Mouse (Mus musculus) thymus, postnatal 14 days (tissue): ENCODE measurements at regions not wholly inside any gene's neighbourhood (a gene's known extent, or its start where the extent isn't known, plus 50 kb on each side); places are given as distances from the start of the nearest gene placed in this dataset.
"Not testable (repeated sequence)": the region's sequence is repeated elsewhere in the genome, so short reads cannot be mapped to it uniquely, and the experiment has no call there.

ENCODE experiments used
- DNase-seq: peaks from one replicate; pipeline ENCODE4 v3.0.0; 2021

DNA sequence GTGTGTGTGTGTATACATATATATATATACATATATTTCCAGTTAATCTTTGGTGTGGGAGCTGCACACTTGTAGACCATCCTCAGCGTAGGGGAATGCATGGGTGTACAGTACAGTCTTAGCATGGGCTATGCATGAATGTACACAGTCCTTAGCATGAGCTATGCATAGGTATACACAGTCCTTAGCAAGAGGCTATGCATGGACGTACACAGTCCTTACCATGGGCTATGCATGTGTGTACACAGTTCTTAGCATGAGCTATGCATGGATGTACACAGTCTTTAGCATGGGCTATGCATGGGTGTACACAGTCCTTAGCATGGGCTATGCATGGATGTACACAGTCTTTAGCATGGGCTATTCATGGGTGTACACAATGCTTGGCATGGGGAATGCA, 70.5 kb downstream of the Rchy1 start:
- DNase-seq: no peak

DNA sequence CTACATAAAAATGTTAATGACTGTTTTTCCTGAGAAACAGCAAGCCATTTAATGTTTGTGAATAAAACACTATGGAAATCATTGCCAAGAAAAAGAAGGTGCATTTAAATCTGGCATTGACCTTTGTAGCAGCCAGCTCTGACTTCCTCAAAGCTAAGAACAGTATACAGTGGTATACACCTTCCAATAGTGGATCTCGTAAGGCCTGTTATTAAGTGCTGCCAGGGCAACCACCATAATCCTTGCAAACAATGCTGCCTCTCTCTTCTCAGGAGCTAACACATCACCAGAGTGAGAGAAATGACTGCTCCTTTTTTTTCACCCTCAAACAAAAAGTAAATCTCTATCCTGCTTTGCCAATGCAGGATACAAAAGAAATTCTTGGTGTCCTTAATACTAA, 81.1 kb downstream of the Rchy1 start:
- no peak for DNase-seq

DNA sequence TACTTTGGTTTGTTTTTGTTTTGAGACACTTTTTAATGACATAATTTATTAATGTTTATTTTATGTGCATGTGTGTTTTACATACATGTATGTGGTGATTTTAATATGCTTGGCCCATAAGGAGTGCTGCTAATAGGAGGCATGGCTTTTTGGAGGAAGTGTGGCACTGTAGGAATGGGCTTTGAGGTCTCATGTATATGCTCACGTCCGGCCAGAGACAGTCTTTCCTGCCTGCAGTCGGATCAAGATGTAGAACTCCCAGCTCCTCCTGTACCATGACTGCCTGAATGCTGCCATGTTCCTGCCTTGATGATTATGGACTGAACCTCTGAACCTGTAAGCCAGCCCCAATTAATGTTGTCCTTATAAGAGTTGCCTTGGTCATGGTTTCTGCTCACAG, 82.6 kb downstream of the Rchy1 start:
- no peak for DNase-seq

DNA sequence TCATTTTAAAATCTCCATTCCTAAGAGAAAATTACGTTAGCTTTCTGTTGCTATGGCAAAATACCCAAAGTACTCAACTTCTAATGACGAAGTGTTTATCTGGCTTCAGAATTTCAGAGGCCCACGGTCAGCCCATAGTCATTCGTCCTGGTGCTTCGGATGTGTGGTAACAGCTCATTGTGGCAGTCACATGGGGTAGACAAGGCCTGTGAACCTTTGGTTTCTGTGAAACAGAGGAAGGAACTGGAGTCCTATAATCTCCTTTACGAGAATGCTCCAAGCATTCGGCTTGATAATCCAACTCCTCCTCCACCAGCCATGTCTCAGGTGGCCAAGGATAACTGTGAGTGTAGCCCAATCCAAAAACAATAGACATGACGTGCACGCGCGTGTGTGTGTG, 84.2 kb downstream of the Rchy1 start:
- DNase-seq: no peak

DNA sequence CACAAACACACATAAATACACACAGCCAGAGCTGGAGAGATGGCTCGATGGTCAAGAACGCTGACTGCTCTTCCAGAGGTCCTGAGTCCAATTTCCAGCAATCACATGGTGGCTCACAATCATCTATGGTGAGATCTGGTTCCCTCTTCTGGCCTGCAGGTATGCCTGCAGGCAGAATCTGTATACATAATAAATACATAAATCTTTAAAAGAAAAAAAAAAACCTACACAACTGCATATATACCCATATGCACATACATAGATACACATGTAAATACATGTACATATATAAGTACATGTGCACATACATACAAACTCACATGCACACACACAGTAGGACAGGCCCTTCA, 86.2 kb downstream of the Rchy1 start:
- no peak for DNase-seq

DNA sequence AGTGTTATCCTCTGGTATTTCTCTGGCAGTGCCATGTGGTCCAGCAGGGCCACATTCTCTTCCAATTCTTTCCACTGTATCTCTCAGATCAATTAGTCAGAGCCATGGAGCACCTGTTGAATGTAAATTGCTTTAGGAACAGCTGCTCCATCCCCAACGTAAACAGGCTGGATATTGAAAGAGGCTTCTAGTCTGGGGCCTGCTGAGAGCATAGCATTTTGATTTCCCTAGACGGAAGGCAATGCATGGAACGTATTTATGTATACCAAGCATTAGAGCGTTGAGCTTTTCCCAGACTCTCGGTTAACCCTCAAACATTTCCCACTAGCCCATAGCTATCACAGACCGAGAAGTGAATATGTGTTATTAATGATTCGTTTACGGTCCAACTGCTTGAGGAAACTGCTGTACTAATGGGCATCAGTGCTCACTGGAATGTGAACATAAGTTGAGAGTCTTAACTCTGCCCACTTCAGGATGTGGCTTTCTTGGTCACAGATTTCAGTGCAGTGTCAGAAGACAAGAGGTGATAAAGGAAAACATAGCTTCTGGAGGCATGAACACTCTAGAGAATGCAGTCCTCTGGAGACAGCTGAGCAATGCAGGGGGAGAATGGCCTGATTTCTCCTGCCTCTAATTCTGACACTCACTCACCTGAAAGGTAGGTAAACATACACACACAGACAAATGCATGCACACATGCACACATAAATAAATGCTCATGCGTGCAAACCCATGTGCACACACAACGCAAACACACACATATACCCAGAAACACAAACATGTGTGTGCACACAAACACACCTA, 86.8 kb downstream of the Rchy1 start:
- no peak for DNase-seq

DNA sequence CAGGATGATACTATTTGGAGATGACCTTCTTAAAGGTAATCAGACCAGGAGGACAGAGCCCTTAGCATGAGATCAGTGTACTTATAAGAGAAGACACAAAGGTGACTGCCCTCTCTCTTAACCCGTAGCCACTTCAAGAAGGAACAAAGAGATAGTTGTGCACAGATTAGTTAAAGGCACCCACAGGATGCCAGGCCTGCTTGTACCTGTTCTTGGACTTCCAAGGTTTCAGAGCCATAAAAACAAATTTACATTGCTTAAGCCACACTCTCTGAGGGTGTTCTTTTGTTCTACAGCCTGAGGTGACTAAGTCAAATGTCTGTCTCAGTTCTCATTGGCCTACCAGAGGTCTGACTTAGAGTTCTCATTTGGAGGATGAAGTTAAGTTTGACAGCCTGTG, 90.1 kb downstream of the Rchy1 start:
- no peak for DNase-seq

DNA sequence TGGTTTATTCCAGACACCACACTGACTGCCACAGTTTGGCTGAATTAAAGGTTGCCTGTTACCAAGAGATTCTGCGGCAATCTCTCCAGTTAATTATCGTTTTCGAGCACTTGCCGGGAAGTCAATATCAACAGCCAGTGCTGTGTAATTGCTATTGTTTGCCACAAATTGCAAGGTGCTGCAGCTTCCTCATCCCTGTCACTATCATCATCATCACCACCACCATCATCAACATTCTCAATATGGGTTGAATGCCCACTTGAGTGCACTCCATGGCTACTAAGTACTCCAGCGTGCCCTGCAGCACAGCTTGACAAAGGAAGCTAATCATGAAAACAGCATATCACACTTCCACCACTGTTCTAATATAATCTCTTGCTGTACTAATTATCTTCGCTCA, 93.1 kb downstream of the Rchy1 start:
- no peak for DNase-seq

DNA sequence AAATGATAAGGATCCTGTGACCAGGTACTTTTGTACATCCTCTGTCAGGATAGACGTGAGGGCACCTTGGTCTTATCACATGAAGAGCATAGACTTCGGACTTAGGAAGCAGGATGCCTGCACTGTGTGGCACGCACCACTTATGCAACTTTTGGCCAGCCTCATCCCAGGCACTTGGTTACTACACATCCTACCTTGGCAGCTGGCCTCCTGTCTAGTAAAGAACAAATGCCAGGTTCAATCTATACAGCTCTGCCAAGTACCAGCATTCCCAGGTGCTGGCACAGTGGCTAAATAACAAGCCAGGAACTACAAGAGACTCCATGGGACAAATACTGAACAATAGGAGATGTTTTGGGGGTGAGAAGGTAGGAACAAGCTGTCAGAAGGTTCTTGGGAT, 96.7 kb downstream of the Rchy1 start:
- no peak for DNase-seq

DNA sequence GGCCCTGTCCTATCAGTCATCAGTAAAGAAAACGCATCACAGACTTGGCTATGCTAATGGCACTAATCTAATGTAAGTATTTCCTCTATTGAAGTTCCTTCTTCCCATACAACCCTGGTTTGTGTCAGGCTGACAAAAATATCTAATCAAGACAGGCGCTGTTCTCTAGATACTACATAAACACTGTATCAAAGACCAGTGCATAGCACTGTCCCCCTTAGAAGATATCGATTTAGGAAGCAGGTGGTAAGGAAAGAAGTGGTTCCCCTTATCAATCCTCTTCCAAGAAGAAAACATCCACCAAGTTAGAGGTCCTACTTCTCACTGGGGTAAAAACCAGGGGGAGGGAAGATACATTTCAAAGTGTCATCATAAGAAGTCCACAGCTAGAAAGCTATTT, 97.5 kb downstream of the Rchy1 start:
- no peak for DNase-seq

DNA sequence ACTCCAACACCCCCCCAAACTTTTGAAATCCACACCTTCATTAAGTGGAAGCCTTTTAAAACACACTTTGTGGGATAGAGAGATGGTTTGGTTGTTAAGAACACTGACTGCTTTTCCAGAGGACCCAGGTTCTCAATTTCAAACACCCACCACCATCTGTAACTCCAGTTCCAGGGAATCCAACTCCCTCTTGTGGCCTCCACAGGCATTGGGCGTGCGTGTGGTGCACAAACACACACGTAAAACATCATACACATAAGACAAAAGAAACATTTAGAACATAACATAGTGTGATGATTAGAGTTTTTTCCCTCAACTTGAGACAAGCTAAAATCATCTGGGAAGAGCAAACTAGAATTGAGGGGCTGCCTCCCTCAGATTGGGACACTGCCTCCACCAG, 100.0 kb downstream of the Rchy1 start:
- no peak for DNase-seq

DNA sequence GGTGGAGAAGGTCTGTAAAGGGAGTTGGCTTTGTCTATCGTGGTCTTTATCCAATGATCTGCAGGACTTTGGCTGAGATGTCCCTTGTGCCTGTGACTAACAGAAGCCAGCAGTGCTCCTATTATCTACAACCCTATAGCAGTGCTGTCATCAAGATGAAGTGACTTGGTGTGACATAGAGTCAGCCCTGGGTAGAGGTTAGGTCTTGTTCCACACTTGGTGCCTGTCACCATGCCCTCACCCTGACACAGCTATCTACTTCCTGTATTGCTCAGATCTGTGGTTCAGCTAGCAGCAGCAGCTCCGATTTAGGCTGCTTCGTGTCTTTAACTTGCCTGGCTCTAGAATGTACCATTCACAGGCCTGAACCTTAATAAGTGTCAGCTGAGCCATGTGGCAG, 100.6 kb downstream of the Rchy1 start:
- DNase-seq: peak; percentile 31

DNA sequence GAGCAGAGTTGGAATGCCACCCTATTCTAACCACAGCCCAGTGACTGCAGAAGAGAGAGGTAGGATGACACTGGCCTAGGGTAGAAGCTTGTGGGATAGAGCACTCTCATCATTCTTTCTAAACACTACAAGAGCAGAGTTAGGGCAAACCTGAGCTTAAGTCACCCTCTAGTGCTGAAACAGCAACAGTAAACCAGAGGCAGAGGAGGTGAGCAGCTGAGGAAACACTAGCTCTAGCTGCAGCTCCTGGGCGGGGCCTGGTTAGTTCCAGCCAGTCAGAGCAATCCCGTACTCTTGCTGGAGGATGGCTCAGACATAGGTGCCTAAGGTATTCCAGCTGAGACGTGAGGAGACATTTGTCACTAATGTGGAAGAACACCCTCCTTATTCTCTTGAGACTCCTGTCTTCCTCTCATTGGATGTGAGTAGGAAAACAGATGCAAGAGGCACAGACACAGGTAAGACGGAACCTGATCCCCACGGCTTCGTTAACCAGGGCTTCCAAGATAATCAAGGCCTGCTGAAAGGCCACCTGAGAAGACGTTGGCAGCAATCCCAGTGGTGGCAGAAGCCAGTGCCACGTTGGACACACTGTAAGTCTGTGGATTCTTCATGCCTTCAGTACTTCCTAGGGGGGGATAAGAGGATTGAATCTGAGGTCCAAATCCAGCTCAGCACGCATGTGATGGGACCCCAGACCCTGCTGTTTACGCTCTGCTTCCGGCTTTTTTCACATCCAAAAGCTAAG, 101.3 kb downstream of the Rchy1 start:
- peak; percentile 33 for DNase-seq

DNA sequence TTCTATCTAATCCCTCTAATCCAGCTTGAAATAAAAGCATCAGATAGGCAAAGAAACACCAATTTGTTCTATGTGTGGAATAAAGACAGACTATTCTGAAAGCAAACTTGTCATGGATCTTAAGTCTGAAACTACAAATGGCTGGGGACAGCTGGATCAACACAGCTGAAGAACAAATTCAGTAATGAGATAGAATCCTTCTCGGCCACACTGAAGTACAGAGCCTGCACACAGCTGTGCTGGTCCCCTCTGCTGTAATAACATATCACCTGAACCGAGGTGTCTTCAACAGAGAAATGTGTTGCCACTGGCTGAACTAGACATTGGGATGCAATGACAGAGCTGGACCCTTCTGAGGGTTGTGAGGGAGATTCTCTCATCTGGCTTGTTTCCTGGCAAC, 102.4 kb downstream of the Rchy1 start:
- DNase-seq: no peak

DNA sequence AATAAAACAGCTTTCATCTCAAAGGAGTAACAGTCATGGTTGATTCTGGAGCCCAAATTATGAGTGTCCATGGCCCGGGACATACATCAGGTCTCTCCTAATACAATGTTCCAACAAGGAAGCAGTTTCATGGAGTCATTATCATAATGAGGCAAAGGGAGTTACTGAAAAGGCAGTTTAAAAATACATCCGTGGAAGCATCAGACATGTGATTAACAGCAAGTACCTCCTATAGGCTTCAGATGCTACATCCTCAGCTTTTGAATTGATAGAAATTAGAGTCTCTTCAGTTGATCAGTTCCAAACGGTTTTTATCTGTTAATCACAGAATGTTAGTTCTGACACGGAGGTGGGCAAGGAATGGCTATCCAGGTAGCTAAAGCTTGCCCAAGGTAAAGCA, 110.5 kb downstream of the Rchy1 start:
- no peak for DNase-seq

DNA sequence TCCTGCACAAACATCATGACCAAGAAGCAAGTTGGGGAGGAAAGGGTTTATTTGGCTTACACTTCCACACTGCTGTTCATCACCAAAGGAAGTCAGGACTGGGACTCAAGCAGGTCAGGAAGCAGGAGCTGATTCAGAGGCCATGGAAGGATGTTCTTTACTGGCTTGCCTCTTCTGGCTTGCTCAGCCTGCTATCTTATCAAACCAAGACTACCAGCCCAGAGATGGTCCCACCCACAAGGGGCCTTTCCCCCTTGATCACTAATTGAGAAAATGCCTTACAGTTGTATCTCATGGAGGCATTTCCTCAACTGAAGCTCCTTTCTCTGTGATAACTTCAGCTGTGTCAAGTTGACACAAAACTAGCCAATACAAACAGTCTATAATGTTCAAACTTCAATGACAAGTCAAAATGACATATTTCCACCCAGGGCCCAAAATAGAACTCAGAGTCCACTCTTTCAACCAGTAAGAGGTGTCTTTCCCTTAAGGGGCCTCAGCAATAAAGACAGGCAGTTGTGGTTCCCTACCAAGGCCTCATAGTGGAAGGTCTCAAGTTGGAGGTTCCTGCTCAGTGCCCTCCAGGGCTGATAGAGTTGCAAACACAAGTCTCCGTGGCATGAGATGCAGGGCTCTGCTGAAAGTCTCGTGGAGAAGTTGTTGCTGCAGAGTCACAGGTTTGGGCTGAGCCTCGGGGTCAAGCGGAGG, 111.9 kb downstream of the Rchy1 start:
- DNase-seq: not testable (repeated sequence)

DNA sequence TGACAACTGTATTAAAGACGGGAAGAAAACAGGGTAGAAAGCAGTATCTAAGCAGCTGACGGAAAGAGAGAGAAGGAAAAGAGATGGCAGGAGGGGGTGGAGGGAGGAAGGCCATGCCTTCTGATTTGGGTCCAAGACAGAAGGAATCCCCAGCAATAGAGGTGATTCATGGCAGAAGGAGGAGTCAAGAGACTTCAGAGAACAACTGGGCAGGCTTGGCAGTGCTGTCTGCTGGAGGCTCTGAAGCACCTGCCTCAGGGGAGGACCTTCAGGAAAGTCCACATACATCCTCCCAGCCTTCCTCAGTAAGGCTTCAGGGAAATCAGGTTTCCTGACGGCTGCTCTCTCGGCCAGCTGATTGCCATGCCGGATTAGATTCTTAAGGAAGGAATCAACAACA, 112.4 kb downstream of the Rchy1 start:
- no peak for DNase-seq

DNA sequence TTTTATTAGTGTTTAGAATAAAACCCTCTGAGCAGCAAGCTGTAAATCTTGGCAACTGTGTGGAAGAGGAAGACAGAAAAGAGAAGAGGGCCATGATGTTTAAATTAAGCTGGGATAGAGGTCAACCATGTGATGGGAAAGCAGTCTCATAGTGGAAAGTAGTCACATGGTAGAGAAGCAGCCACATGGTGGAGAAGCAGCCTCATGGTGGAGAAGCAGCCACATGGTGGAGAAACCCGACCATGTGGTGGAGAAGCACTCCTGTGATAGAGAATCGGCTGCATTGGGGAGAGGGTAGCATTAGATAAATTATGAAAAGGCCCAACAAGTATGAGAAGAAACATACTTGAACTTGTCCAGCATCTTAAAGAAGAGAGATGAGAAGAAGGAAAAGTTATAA, 113.3 kb downstream of the Rchy1 start:
- no peak for DNase-seq

DNA sequence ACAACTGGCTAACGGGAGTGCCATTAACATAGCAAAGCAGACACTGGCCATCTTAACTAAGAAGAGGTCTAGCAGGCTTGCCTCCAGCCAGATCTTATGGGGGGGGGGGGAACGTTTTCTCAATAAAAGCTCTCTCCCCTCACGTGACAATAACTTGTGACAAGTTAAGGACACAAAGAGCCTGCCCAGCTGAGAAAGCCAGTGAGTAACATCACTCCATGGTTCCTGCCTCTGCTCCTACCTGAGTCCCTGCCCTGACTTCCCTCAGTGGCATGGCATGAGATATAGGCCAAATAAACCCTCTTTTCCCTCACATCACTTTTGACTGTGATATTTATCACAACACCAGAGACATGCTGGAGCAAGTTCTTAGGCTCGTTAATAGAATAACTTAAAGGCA, 113.8 kb downstream of the Rchy1 start:
- DNase-seq: no peak

DNA sequence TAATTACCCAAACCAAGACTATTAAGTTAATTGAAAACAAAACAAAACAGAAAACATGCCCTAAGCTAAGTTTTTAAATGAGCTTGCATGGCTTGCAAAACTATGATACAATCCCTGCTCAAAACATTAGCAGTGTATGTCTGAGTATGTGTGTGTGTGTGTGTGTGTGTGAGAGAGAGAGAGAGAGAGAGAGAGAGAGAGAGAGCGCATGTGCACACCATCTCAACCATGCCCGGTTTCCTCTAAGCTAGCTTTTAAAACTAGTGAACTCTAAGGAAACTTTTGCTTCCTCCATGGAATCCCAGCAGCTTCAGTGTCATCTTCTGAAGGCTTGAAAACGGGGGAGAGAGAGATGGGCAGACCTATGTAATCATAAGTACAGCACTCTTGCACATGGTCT, 114.3 kb downstream of the Rchy1 start:
- DNase-seq: no peak

DNA sequence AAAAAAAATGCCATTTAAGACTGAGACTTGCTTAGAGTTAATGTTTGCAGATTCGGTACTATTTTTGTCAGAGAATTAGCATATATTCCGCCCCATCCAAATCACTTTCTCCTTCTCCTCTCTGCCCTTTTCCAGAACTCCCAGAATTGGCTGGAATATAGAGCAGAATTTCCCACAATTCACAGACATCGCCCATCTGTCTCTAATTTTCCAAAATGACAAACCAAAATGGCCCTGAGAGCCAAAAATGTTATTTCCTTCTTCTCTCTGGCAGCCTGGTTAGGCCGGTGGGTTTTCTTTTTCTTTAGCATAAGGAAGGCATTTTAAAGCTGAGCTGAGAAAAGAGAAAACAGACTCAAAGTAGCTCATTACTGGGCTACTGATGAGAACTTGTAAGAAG, 119.8 kb downstream of the Rchy1 start:
- no peak for DNase-seq

DNA sequence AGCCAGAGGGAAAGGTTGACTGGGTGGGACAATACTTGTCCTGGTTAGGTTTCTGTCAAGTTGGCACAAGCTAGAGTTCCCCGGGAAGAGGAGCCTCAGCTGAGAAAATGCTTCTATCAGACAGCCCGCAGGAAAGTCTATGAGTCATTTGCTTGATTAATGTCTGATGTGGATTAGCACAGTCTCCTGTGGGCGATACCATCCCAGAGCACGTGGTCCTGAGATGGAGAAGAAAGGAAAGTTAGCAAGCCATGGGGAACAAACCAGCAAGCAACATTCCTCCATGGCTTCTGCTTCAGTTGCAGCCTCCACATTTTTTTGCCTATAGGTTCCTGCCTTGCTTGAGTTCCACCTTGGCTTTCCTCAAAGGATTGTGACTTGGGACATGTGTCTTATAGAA, 121.8 kb downstream of the Rchy1 start:
- DNase-seq: no peak

DNA sequence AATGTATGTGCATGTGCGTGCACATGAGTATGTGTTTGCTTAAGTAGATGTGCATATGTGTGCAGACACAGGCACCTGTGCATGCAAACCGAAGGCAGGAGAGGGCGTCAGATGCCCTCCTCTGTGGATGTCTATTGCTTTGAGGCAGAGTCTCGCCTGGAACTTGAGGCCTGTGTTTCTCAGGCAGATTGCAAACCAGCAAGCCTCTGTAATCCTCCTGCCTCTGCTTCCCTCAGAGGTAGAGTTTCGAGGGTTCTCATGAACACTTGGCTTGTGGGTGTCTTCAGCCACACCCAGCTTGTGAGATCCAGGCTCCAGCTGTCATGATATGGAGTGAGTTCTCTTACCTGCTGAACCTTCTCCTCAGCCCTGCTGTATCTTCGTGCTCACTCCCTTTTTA, 134.4 kb downstream of the Rchy1 start:
- no peak for DNase-seq

DNA sequence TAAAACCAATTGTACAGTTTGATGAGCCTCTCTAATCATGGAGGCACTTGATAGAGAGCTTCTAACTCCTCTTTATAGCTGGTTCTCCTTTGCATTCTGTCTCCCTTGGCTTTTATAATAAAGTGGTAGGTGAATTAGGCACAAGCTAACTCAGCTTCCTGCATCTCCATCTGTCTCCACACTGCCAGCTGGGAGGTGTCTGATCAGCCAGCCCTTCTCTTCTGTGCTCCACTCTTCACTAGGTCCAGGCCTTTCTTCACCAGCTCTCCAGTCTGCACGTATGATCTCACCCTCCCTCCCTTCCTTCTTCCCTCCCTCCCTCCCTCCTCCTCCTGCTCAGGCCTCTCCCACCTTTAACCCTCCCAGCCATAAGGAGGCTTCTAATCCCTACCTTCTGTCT, 136.2 kb downstream of the Rchy1 start:
- no peak for DNase-seq
